Mouse (Mus musculus) retina, adult 2 months (tissue): ENCODE data around the gene Cyp2d11.
"Not testable (repeated sequence)": the region's sequence is repeated elsewhere in the genome, so short reads cannot be mapped to it uniquely, and the experiment has no call there.

Experiments used
- DNase-seq: peaks from one replicate; pipeline ENCODE4 v3.0.0-alpha.2; 2012; ENCODE audit warnings: low read depth, low spot score

The Cyp2d11 gene

GRCm38 (mm10) chr15:82379871-82380713 is 13.7 kb downstream of the Cyp2d11 start, which contains the start of gene Cyp2d22:
Gene Cyp2d22, minus strand, starts transcription at chr15:82380260.
- no peak for DNase-seq

GRCm38 (mm10) chr15:82379511-82379870 is 14.3 kb downstream of the Cyp2d11 start:
- DNase-seq = no peak

- DNase-seq = no peak
Measured at GRCm38 (mm10) chr15:82378261-82379180, 15.3 kb downstream of the Cyp2d11 start.

GRCm38 (mm10) chr15:82377701-82378100 is 16.1 kb downstream of the Cyp2d11 start:
- DNase-seq = no peak

GRCm38 (mm10) chr15:82376393-82377138 is 17.3 kb downstream of the Cyp2d11 start:
- no peak for DNase-seq

- no peak for DNase-seq
Measured at GRCm38 (mm10) chr15:82375855-82376254, 18.0 kb downstream of the Cyp2d11 start.

- no peak for DNase-seq
Measured at GRCm38 (mm10) chr15:82374437-82374836, 19.4 kb downstream of the Cyp2d11 start.

- no peak for DNase-seq
Measured at GRCm38 (mm10) chr15:82372991-82373390, 20.8 kb downstream of the Cyp2d11 start.

- DNase-seq = no peak
Measured at GRCm38 (mm10) chr15:82372446-82372845, 21.4 kb downstream of the Cyp2d11 start.

GRCm38 (mm10) chr15:82368851-82369250 is 25.0 kb downstream of the Cyp2d11 start:
- DNase-seq = no peak

GRCm38 (mm10) chr15:82368146-82368545 is 25.7 kb downstream of the Cyp2d11 start:
- no peak for DNase-seq

GRCm38 (mm10) chr15:82364561-82364960 is 29.3 kb downstream of the Cyp2d11 start:
- not testable (repeated sequence) for DNase-seq

- not testable (repeated sequence) for DNase-seq
Measured at GRCm38 (mm10) chr15:82363801-82364200, 30.0 kb downstream of the Cyp2d11 start.

- DNase-seq = no peak
Measured at GRCm38 (mm10) chr15:82362234-82362633, 31.6 kb downstream of the Cyp2d11 start.

- no peak for DNase-seq
Measured at GRCm38 (mm10) chr15:82361459-82362018, 32.3 kb downstream of the Cyp2d11 start.

- no peak for DNase-seq
Measured at GRCm38 (mm10) chr15:82358431-82359260, 35.2 kb downstream of the Cyp2d11 start.

GRCm38 (mm10) chr15:82354126-82354945 is 39.5 kb downstream of the Cyp2d11 start, which contains the start of gene Ndufa6:
Gene Ndufa6, minus strand, starts transcription at chr15:82354322.
- peak; percentile 96 for DNase-seq

GRCm38 (mm10) chr15:82353745-82354113 is 40.1 kb downstream of the Cyp2d11 start:
- no peak for DNase-seq

GRCm38 (mm10) chr15:82353078-82353744 is 40.6 kb downstream of the Cyp2d11 start:
- no peak for DNase-seq
